In the genomic region with DNA sequence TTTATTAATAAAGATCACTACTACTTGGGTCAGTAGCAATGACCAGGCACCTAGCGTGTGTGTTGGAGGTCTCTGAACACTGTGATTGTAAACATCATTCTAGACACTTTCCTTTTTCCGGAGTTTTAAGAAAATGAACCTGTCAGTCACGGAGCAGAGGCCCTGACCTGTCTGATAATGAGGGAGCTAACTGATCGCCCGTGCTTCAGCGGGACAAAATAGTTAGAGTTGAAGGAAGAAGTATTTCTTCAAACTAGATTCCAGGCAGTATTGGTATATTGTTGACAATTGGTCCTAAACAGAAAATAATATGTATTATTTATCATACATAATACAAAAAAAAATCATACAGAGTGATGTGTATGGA, we compare ENCODE assay signal across 8 mouse cellular contexts. TPM values are rescaled to one million over a fixed set of nuclear protein-coding genes. Genes with fewer than 3 reads are reported as not detected.
DNase-seq lines count a peak whose midpoint lies in the region; ATAC-seq and TF ChIP-seq lines count a peak whose summit lies in the region.

No protein-coding gene starts in this region.

- peaks cover 7% of the 10 kb centered on the region for H3K4me1 ChIP-seq in heart, embryonic 15.5 days (replicated peaks)
- peaks cover 11% of the 10 kb centered on the region for H3K4me1 ChIP-seq in G1E (ENCODE audit: insufficient read depth, low read depth, low read length)
- peaks cover 10% of the 10 kb centered on the region for H3K4me1 ChIP-seq in hindbrain, embryonic 10.5 days (replicated peaks)
- H3K4me1 ChIP-seq in midbrain, embryonic 10.5 days, result peaks cover 17% of the 10 kb centered on the region

- peak overlapping the region; percentile 86 for H3K4me3 ChIP-seq in heart, embryonic 15.5 days
- peak overlapping the region; percentile 89 for H3K4me3 ChIP-seq in G1E (ENCODE audit: low read depth, low read length)
- peak overlapping the region; percentile 99 for H3K4me3 ChIP-seq in hindbrain, embryonic 10.5 days
- peak overlapping the region; percentile 81 for H3K4me3 ChIP-seq in midbrain, embryonic 10.5 days

- 1% methylated on average over 6 of the region's 6 CpGs for WGBS in heart, embryonic 15.5 days
- 5% methylated on average over 6 of the region's 6 CpGs for WGBS in hindbrain, embryonic 10.5 days
- 3% methylated on average over 6 of the region's 6 CpGs for WGBS in midbrain, embryonic 10.5 days

- peak overlapping the region; percentile 77 for H3K27ac ChIP-seq in heart, embryonic 15.5 days
- peak overlapping the region; percentile 96 for H3K27ac ChIP-seq in hindbrain, embryonic 10.5 days
- peak overlapping the region; percentile 94 for H3K27ac ChIP-seq in midbrain, embryonic 10.5 days (replicated peaks)

- peak overlapping the region; percentile 91 for H3K9ac ChIP-seq in heart, embryonic 15.5 days

- TF ChIP-seq CTCF in G1E (IDR thresholded peaks at IDR 0.05; ENCODE audit: low read depth, low read length), result no peak

- peak overlapping the region; percentile 60 for H3K4me2 ChIP-seq in heart, embryonic 15.5 days

- H3K36me3 ChIP-seq in heart, embryonic 15.5 days, result no peaks in the 10 kb centered on the region; the same call in 1 of the 2 replicates
- H3K36me3 ChIP-seq in G1E (replicated peaks), result peaks cover 20% of the 10 kb centered on the region
- H3K36me3 ChIP-seq in hindbrain, embryonic 10.5 days, result peaks cover 37% of the 10 kb centered on the region
- H3K36me3 ChIP-seq in midbrain, embryonic 10.5 days, result peaks cover 32% of the 10 kb centered on the region

- no peak for DNase-seq in heart, adult 8-10 months (ENCODE audit: low spot score)
- peak; percentile 5 for DNase-seq in G1E (ENCODE audit: low spot score)
- no peak for DNase-seq in hindbrain, embryonic 10.5 days (ENCODE audit: low spot score)
- DNase-seq in midbrain, embryonic 10.5 days (ENCODE audit: low spot score), result no peak
- DNase-seq in adrenal gland, adult 8-10 months, result no peak
- no peak for DNase-seq in cerebellum, adult 9-11 months
- DNase-seq in ovary, adult 18-20 months (ENCODE audit: low spot score), result no peak

- H3K27me3 ChIP-seq in heart, embryonic 15.5 days, result no peaks in the 10 kb centered on the region
- no peaks in the 10 kb centered on the region for H3K27me3 ChIP-seq in G1E (ENCODE audit: insufficient read depth, low read length)
- no peaks in the 10 kb centered on the region for H3K27me3 ChIP-seq in hindbrain, embryonic 10.5 days (ENCODE audit: insufficient read depth, poor library complexity, severe bottlenecking)
- no peaks in the 10 kb centered on the region for H3K27me3 ChIP-seq in midbrain, embryonic 10.5 days (ENCODE audit: low read depth, poor library complexity, severe bottlenecking)

- no peak for ATAC-seq in heart, embryonic 15.5 days (replicated peaks; ENCODE audit: insufficient number of reproducible peaks, insufficient read depth, low FRiP score, low read depth)
- ATAC-seq in G1E (ENCODE audit: extremely low read depth, insufficient number of reproducible peaks, low FRiP score, poor library complexity, severe bottlenecking), result no peak

- no peaks in the 10 kb centered on the region for H3K9me3 ChIP-seq in heart, embryonic 15.5 days (replicated peaks)
- no peaks in the 10 kb centered on the region for H3K9me3 ChIP-seq in G1E (replicated peaks)
- H3K9me3 ChIP-seq in hindbrain, embryonic 10.5 days, result no peaks in the 10 kb centered on the region
- no peaks in the 10 kb centered on the region for H3K9me3 ChIP-seq in midbrain, embryonic 10.5 days (replicated peaks)

RNA-seq across cellular contexts. Expression of gene Dync1i2, which starts 0.8 kb away (rescaled TPM):
- polyA plus RNA-seq in heart, embryonic 15.5 days (2015; fragmentation: Nextera tagmentation; extraction: Ambion mirVana), result 56.7 and 64.0 TPM in 2 replicates
- total RNA-seq in heart, adult 8-10 months (2022), result 10 to 100 TPM; 53.5 to 61.3 (median 59.5) TPM
- total RNA-seq in G1E (2014; fragmentation: Nextera tagmentation) (134 and 148 TPM in 2 replicates), G1E (2017) (114 and 131 TPM in 2 replicates)
- 6.5 and 12.0 TPM in 2 replicates for polyA plus RNA-seq in G1E (2012)
- 116 and 123 TPM in 2 replicates for polyA plus RNA-seq in hindbrain, embryonic 10.5 days (2016; fragmentation: Nextera tagmentation; extraction: Ambion mirVana)
- 118 and 143 TPM in 2 replicates for polyA plus RNA-seq in midbrain, embryonic 10.5 days (2016; fragmentation: Nextera tagmentation; extraction: Ambion mirVana)
- 10 to 100 TPM; 90.8 to 98.5 (median 95.7) TPM for total RNA-seq in adrenal gland, adult 8-10 months (2022)
